Mouse (Mus musculus) ES-Bruce4 (cell line): Measurements from ENCODE around the gene Abcc12. TPM values are rescaled to one million over a fixed set of nuclear protein-coding genes. Genes with fewer than 3 reads are reported as not detected.

ENCODE experiments used
- H3K27ac ChIP-seq: 2 replicates; pipeline ENCODE4 v1.5.1; 2012; ENCODE audit warnings: low read length, inconsistent platforms; ENCODE audit not compliant: insufficient read depth
- H3K27me3 ChIP-seq: 2 replicates; pipeline ENCODE4 v1.6.1; 2012; ENCODE audit warnings: mild to moderate bottlenecking, low read length, inconsistent platforms; ENCODE audit not compliant: control insufficient read depth, poor library complexity, insufficient read depth, severe bottlenecking
- H3K36me3 ChIP-seq: 2 replicates; pipeline ENCODE4 v1.6.1; 2012; ENCODE audit warnings: inconsistent platforms, mild to moderate bottlenecking, low read length, moderate library complexity; ENCODE audit not compliant: control insufficient read depth, poor library complexity, insufficient read depth, severe bottlenecking
- H3K4me1 ChIP-seq: one replicate; pipeline ENCODE4 v1.8.1; 2011; ENCODE audit warnings: low read length; ENCODE audit not compliant: control insufficient read depth, insufficient read depth
- H3K4me3 ChIP-seq: 2 replicates; pipeline ENCODE4 v1.5.1; 2011; ENCODE audit warnings: low read depth, mild to moderate bottlenecking, low read length
- H3K9ac ChIP-seq: 2 replicates; pipeline ENCODE4 v1.6.1; 2012; ENCODE audit warnings: low read depth, mild to moderate bottlenecking, inconsistent platforms; ENCODE audit not compliant: poor library complexity, severe bottlenecking
- H3K9me3 ChIP-seq: replicated peaks from 2 replicates; pipeline ENCODE4 v1.6.1; 2012; ENCODE audit warnings: mild to moderate bottlenecking, low read length, inconsistent platforms; ENCODE audit not compliant: control insufficient read depth, poor library complexity, insufficient read depth, severe bottlenecking
- CTCF ChIP-seq: IDR thresholded peaks from one replicate; pipeline ENCODE4 v1.8.1; 2011; ENCODE audit warnings: low read depth, low read length
- EP300 ChIP-seq: IDR thresholded peaks from 2 replicates; pipeline ENCODE4 v1.6.1; 2011; ENCODE audit warnings: low read depth, low read length; ENCODE audit not compliant: insufficient read depth
- POLR2A ChIP-seq: IDR thresholded peaks from one replicate; pipeline ENCODE4 v1.8.1; 2011; ENCODE audit warnings: low read length; ENCODE audit not compliant: insufficient read depth
- polyA plus RNA-seq: library from polyadenylated mRNA; stranded (reverse); fragments of >200 nt; gene quantifications from 2 replicates; pipeline ENCODE4 v1.2.4, GENCODE M21; 2011; ENCODE audit warnings: low read depth; ENCODE audit not compliant: missing spikeins, insufficient read depth, insufficient read length

Abcc12 gene
- polyA plus RNA-seq, 1 experiment: not detected

- Histone ChIP-seq H3K4me3 (no peak overlapping the region), H3K27ac (no peak overlapping the region), H3K36me3 (no peaks in the 10 kb centered on the region), H3K4me1 (no peaks in the 10 kb centered on the region), H3K27me3 (no peaks in the 10 kb centered on the region), H3K9ac (no peak overlapping the region), H3K9me3 (no peaks in the 10 kb centered on the region)
- TF ChIP-seq POLR2A (no peak), EP300 (no peak), CTCF (peak; percentile 30)
These were observed 6.2 kb upstream of the Abcc12 start for GRCm38 (mm10) chr8:86586642-86587041.

- no peaks in the 10 kb centered on the region for H3K9me3 ChIP-seq
- H3K4me1 ChIP-seq: no peaks in the 10 kb centered on the region
- no peak overlapping the region for H3K9ac ChIP-seq
- H3K27me3 ChIP-seq: no peaks in the 10 kb centered on the region
- no peak overlapping the region for H3K4me3 ChIP-seq
- H3K36me3 ChIP-seq: no peaks in the 10 kb centered on the region
- no peak overlapping the region for H3K27ac ChIP-seq
- TF ChIP-seq EP300 (no peak), POLR2A (no peak), CTCF (no peak)
These were observed 5.6 kb upstream of the Abcc12 start for GRCm38 (mm10) chr8:86586058-86586457.

GRCm38 (mm10) chr8:86585532-86585931 is 5.0 kb upstream of the Abcc12 start:
- Histone ChIP-seq H3K9me3 (no peaks in the 10 kb centered on the region), H3K9ac (no peak overlapping the region), H3K27ac (no peak overlapping the region), H3K27me3 (no peaks in the 10 kb centered on the region), H3K4me1 (no peaks in the 10 kb centered on the region), H3K36me3 (no peaks in the 10 kb centered on the region), H3K4me3 (peak overlapping the region; percentile 63)
- TF ChIP-seq POLR2A (no peak), EP300 (no peak), CTCF (peak; percentile 95)

GRCm38 (mm10) chr8:86585118-86585517 is 4.6 kb upstream of the Abcc12 start:
- TF ChIP-seq EP300 (no peak), CTCF (peak; percentile 66)
- H3K9ac ChIP-seq: no peak overlapping the region

GRCm38 (mm10) chr8:86581921-86582331 is 1.4 kb upstream of the Abcc12 start:
- TF ChIP-seq POLR2A (no peak), EP300 (no peak), CTCF (no peak)
- Histone ChIP-seq H3K9me3 (no peaks in the 10 kb centered on the region), H3K4me1 (no peaks in the 10 kb centered on the region), H3K4me3 (no peak overlapping the region), H3K9ac (no peak overlapping the region), H3K27ac (no peak overlapping the region), H3K27me3 (no peaks in the 10 kb centered on the region), H3K36me3 (no peaks in the 10 kb centered on the region)

More at GRCm38 (mm10) chr8:86585118-86585517, 4.6 kb upstream of the Abcc12 start:
- no peaks in the 10 kb centered on the region for H3K36me3 ChIP-seq
- no peaks in the 10 kb centered on the region for H3K9me3 ChIP-seq
- H3K27me3 ChIP-seq: no peaks in the 10 kb centered on the region
- no peak overlapping the region for H3K4me3 ChIP-seq
- no peak overlapping the region for H3K27ac ChIP-seq
- no peaks in the 10 kb centered on the region for H3K4me1 ChIP-seq

GRCm38 (mm10) chr8:86578693-86579092 is 1.8 kb downstream of the Abcc12 start:
- H3K9me3 ChIP-seq: no peaks in the 10 kb centered on the region
- no peak overlapping the region for H3K27ac ChIP-seq
- H3K27me3 ChIP-seq: no peaks in the 10 kb centered on the region
- no peaks in the 10 kb centered on the region for H3K36me3 ChIP-seq
- no peak for TF ChIP-seq EP300
- no peak for TF ChIP-seq CTCF
- TF ChIP-seq POLR2A: no peak
- H3K9ac ChIP-seq: no peak overlapping the region
- no peak overlapping the region for H3K4me3 ChIP-seq
- no peaks in the 10 kb centered on the region for H3K4me1 ChIP-seq
